Mouse (Mus musculus) liver, embryonic 12.5 days (tissue): ENCODE data around the gene Ccdc22. TPM values are rescaled to one million over a fixed set of nuclear protein-coding genes. Genes with fewer than 3 reads are reported as not detected.

ENCODE experiments used
- ATAC-seq: fragments of 200-750 bp; cut with Nextera tagmentation; 2 replicates; pipeline ENCODE4 v1.8.0; 2017; ENCODE audit warnings: moderate number of reproducible peaks, mild to moderate bottlenecking, moderate library complexity
- H3K27ac ChIP-seq: fragments of 300-500 bp; sonication (generic); 2 replicates; pipeline ENCODE4 v1.5.1; 2016; ENCODE audit warnings: mild to moderate bottlenecking
- H3K27me3 ChIP-seq: fragments of 300-500 bp; sonication (generic); replicated peaks from 2 replicates; pipeline ENCODE4 v1.6.1; 2016; ENCODE audit warnings: mild to moderate bottlenecking, moderate library complexity
- H3K36me3 ChIP-seq: fragments of 300-500 bp; sonication (generic); 2 replicates; pipeline ENCODE4 v1.6.1; 2016; ENCODE audit warnings: mild to moderate bottlenecking, moderate library complexity
- H3K4me1 ChIP-seq: fragments of 300-500 bp; sonication (generic); 2 replicates; pipeline ENCODE4 v1.6.1; 2016
- H3K4me2 ChIP-seq: fragments of 300-500 bp; sonication (generic); 2 replicates; pipeline ENCODE4 v1.6.1; 2016; ENCODE audit warnings: mild to moderate bottlenecking, moderate library complexity
- H3K4me3 ChIP-seq: fragments of 300-500 bp; sonication (generic); 2 replicates; pipeline ENCODE4 v1.5.1; 2016; ENCODE audit warnings: mild to moderate bottlenecking, moderate library complexity
- H3K9ac ChIP-seq: fragments of 300-500 bp; sonication (generic); 2 replicates; pipeline ENCODE4 v1.6.1; 2016; ENCODE audit warnings: mild to moderate bottlenecking, moderate library complexity
- H3K9me3 ChIP-seq: fragments of 300-500 bp; sonication (generic); replicated peaks from 2 replicates; pipeline ENCODE4 v1.6.1; 2016; ENCODE audit warnings: mild to moderate bottlenecking, moderate library complexity
- WGBS: fragments of 180-500 bp; shearing (Covaris S2); methylation state at CpG from one replicate; pipeline ENCODE4 v1.1.7; 2016; ENCODE audit not compliant: insufficient replicate concordance; 5-methylcytosine and 5-hydroxymethylcytosine counted together
- polyA plus RNA-seq: library from polyadenylated mRNA; unstranded; fragments of >200 nt; fragmentation: Nextera tagmentation; extraction: Ambion mirVana; gene quantifications from 2 replicates; pipeline ENCODE4 v1.2.1, GENCODE M21; 2016

The Ccdc22 gene
- polyA plus RNA-seq, 1 experiment from 2014 or later: 26.1 TPM

DNA sequence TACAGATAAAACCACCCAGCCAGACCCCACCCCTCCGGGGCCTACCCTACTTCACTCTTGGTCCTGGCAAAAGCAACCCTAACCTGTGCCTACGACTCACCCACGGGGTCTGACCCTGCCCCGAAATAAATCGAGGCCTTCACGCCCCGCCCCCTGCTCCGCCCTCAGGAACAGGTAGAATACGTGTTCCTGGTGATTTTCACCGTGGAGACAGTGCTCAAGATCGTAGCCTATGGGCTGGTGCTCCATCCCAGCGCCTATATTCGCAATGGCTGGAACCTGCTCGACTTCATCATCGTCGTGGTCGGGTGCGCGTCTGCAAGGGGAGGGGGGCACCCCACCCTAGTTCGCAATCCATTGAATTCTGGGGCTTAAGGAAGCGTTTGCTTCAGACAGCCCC, 4.7 kb upstream of the Ccdc22 start:
- 11% methylated on average over 20 of the region's 21 CpGs for whole genome bisulfite sequencing
- H3K4me2 ChIP-seq: peak overlapping the region; percentile 51
- H3K9ac ChIP-seq: no peak overlapping the region
- no peaks in the 10 kb centered on the region for H3K4me1 ChIP-seq
- no peak overlapping the region for H3K27ac ChIP-seq
- H3K36me3 ChIP-seq: no peaks in the 10 kb centered on the region
- no peak for ATAC-seq
- peaks cover 40% of the 10 kb centered on the region for H3K27me3 ChIP-seq
- no peaks in the 10 kb centered on the region for H3K9me3 ChIP-seq
- H3K4me3 ChIP-seq: peak overlapping the region; percentile 21; the same call in 1 of the 2 replicates

DNA sequence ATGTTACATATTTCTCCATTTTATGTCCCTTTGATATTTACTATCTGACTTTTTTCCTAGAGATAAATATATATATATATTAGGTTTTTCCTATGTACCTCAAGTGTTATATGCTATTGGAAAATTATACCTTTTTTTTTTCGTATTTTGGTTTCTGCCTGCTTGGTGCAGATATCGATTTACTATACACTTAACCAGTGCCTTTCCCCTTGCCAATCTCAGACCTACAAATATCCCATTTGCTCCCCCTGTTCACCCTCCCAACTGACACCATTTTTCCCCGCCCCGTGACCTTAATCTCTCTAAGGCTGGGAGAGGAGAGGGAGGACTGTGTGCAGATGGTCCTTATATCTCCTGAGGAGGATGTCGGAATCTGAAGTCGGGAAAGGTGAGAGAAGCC, 1.5 kb upstream of the Ccdc22 start, which contains the start of gene Cacna1f:
TSS of gene Cacna1f (plus strand) at position 301 of the 400 bp plus-strand sequence.
- ATAC-seq: no peak
- Histone ChIP-seq H3K27ac (no peak within 1 kb of the TSS), H3K4me2 (peak within 1 kb of the TSS; percentile 72; the same call in 1 of the 2 replicates), H3K27me3 (peaks cover 39% of the 10 kb centered on the region), H3K4me1 (peaks cover 11% of the 10 kb centered on the region), H3K4me3 (no peak within 1 kb of the TSS), H3K9ac (no peak within 1 kb of the TSS), H3K36me3 (peaks cover 6% of the 10 kb centered on the region; the same call in 1 of the 2 replicates), H3K9me3 (no peaks in the 10 kb centered on the region)
- WGBS: 56% methylated on average over 6 of the region's 6 CpGs

DNA sequence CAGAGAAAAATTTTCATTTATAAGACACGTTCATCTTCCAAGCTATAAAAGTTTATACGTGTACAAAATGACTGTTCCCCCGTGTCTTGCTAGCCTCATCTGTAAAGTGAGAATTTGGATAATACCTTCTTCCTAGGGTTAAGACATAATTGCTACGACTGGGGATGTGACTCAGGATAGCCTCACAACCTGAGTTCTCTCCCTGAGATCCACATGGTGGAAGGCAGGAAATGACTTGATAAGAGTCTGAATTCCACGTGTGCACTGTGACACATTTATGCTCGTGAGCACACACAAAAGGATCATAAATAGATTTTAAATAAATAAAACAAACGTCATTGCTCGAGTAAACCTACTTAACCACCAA, 241 bp upstream of the Ccdc22 start:
- no peaks in the 10 kb centered on the region for H3K9me3 ChIP-seq
- H3K36me3 ChIP-seq: peaks cover 7% of the 10 kb centered on the region; the same call in 1 of the 2 replicates
- peaks cover 26% of the 10 kb centered on the region for H3K27me3 ChIP-seq
- 32% methylated on average over 8 of the region's 8 CpGs for WGBS
- no peak overlapping the region for H3K9ac ChIP-seq
- peak overlapping the region; percentile 72 for H3K4me2 ChIP-seq
- no peak overlapping the region; the same call in 1 of the 2 replicates for H3K4me3 ChIP-seq
- ATAC-seq: peak; percentile 17; the same call in 1 of the 2 replicates
- peaks cover 11% of the 10 kb centered on the region for H3K4me1 ChIP-seq
- no peak overlapping the region for H3K27ac ChIP-seq

DNA sequence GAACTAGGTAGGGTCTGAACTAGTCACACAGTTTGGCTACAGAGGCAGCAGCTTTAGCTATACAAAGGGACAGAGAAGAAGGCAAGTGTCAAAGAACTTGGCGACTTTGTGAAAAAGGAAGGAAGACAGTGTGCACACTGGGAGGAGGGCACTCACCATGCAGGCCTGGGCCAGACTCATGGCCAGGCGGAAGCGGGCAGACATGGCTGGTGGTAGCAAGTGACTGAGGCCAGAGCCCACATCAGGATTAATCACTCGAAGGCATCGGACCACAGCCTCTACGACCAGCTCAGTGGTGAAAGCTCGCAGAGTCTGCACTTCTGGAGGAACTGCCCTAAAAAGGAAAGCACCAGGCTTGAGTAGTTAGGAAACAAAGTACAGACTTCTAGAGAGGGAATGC, 1.3 kb downstream of the Ccdc22 start:
- peaks cover 16% of the 10 kb centered on the region for H3K27me3 ChIP-seq

DNA sequence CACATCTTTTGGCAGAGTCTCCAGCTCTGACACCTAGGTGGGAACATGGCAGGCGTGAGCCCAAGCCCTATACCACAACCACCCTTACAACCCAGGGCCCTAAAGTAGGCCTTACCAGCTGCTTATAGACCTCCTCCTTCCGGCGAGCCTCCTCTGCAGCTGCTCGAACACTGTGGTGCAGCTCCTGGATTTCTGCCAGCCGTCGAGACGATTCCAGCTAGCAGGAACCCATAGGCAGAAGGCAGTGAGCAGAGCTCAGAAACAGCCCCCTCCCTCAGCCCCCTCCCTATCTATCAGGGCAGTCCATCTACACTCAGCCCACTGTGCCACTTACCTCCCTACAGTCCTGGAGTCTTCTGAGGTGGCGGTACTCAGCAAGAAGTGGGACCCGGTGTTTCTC, 9.9 kb downstream of the Ccdc22 start:
- no peak for ATAC-seq
- H3K4me1 ChIP-seq: no peaks in the 10 kb centered on the region
- WGBS: 89% methylated on average over 9 of the region's 9 CpGs
- H3K4me2 ChIP-seq: no peak overlapping the region
- no peaks in the 10 kb centered on the region for H3K27me3 ChIP-seq
- H3K36me3 ChIP-seq: peaks cover 85% of the 10 kb centered on the region
- no peak overlapping the region for H3K9ac ChIP-seq
- H3K27ac ChIP-seq: no peak overlapping the region
- no peaks in the 10 kb centered on the region for H3K9me3 ChIP-seq
- H3K4me3 ChIP-seq: no peak overlapping the region

More for the DNA sequence above, 1.3 kb downstream of the Ccdc22 start:
- Histone ChIP-seq H3K9ac (no peak overlapping the region), H3K9me3 (no peaks in the 10 kb centered on the region), H3K4me3 (peak overlapping the region; percentile 59; the same call in 1 of the 2 replicates), H3K4me1 (peaks cover 11% of the 10 kb centered on the region), H3K36me3 (peaks cover 19% of the 10 kb centered on the region), H3K4me2 (peak overlapping the region; percentile 72), H3K27ac (no peak overlapping the region)
- no peak for ATAC-seq
- WGBS: 71% methylated on average over 7 of the region's 7 CpGs

DNA sequence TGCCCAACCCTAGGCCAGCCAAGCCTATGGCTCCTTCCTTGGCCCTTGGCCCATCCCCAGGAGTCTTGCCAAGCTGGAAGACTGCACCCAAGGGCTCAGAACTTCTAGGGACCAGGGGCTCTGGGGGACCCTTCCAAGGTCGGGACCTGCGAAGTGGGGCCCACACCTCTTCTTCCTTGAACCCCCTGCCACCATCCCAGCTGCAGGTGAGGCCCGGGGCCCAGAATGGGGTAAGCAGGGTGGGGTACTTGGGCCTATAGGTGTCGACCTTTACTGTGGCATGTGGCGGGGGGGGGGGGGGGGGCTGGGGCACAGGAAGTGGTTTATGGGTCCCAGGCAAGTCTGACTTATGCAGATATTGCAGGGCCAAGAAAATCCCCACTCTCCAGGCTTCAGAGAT, 19.0 kb downstream of the Ccdc22 start:
- no peaks in the 10 kb centered on the region for H3K27me3 ChIP-seq
- no peak overlapping the region for H3K4me2 ChIP-seq
- H3K4me3 ChIP-seq: no peak overlapping the region
- no peak overlapping the region for H3K9ac ChIP-seq
- H3K4me1 ChIP-seq: no peaks in the 10 kb centered on the region
- H3K9me3 ChIP-seq: no peaks in the 10 kb centered on the region
- WGBS: 77% methylated on average over 3 of the region's 5 CpGs
- no peak overlapping the region for H3K27ac ChIP-seq
- H3K36me3 ChIP-seq: peaks cover 16% of the 10 kb centered on the region
- no peak for ATAC-seq

DNA sequence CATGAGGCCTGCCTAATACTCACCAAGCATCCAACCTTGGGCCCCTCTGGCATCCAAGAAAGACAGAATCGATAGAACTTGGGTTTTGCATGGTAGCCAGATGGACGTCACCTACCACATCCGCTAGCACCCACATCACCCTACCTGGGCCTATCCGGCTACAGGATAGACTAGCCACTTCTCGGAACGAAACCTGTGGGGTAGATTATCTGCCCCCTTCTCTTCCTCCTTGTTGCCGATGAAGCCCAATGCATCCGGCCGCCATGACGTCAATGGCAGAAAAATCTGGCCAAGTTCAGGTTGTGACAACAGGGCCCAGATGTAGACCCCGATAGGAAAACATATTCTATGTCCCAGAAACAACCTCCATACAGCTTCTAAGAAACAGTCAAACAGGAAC, 21.4 kb downstream of the Ccdc22 start:
- Histone ChIP-seq H3K9ac (no peak overlapping the region), H3K4me2 (no peak overlapping the region), H3K9me3 (no peaks in the 10 kb centered on the region), H3K4me1 (no peaks in the 10 kb centered on the region), H3K27ac (no peak overlapping the region), H3K27me3 (no peaks in the 10 kb centered on the region), H3K36me3 (0 out of 2 replicates have a peak, but pooled peaks cover 4% of the 10 kb centered on the region), H3K4me3 (no peak overlapping the region)
- 81% methylated on average over 11 of the region's 11 CpGs for WGBS
- no peak for ATAC-seq

DNA sequence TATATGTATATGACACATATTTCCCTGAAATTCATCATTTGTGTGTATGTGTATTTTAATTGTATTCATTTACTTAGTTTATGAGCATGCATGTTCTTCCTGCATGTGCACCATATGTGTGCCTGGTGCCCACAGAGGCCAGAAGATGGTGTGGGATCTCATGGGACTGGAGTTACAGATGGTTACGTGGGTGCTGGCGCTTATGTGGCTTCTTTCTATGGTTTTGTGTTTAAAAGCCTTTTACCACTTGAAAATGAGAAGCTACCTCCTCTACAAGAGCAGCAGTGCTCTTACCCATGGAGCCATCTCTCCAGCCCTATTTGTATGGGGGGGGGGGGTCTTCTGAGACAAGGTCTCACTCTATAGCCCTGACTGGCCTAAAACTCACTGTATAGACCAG, 24.2 kb downstream of the Ccdc22 start:
- H3K27me3 ChIP-seq: no peaks in the 10 kb centered on the region
- no peak overlapping the region for H3K4me2 ChIP-seq
- H3K4me1 ChIP-seq: no peaks in the 10 kb centered on the region
- 0 out of 2 replicates have a peak, but pooled peaks cover 2% of the 10 kb centered on the region for H3K36me3 ChIP-seq
- no peaks in the 10 kb centered on the region for H3K9me3 ChIP-seq
- H3K9ac ChIP-seq: no peak overlapping the region
- WGBS: 85% methylated on average over 2 of the region's 2 CpGs
- no peak overlapping the region for H3K4me3 ChIP-seq
- no peak overlapping the region for H3K27ac ChIP-seq
- ATAC-seq: no peak

DNA sequence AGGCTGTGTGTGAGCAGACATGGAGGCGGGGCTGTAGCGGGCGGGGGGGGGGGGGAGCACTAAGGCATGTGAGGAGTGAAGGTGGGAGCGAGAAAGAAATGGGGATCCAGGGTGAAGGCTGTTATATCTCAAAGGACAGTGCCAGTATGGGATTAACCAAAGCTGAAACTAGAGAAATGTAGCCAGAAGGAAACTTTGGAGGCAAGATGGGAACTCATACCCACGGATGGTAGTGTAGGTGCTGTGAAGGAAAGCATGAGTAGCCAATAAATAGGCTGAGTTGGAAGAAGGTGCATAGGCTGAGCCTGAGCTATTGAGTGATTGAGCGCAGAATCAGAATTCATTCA, 30.5 kb downstream of the Ccdc22 start:
- 0 out of 2 replicates have a peak overlapping the region, but pooled peaks have one; percentile 22 for H3K9ac ChIP-seq
- 27% methylated on average over 2 of the region's 6 CpGs for WGBS

DNA sequence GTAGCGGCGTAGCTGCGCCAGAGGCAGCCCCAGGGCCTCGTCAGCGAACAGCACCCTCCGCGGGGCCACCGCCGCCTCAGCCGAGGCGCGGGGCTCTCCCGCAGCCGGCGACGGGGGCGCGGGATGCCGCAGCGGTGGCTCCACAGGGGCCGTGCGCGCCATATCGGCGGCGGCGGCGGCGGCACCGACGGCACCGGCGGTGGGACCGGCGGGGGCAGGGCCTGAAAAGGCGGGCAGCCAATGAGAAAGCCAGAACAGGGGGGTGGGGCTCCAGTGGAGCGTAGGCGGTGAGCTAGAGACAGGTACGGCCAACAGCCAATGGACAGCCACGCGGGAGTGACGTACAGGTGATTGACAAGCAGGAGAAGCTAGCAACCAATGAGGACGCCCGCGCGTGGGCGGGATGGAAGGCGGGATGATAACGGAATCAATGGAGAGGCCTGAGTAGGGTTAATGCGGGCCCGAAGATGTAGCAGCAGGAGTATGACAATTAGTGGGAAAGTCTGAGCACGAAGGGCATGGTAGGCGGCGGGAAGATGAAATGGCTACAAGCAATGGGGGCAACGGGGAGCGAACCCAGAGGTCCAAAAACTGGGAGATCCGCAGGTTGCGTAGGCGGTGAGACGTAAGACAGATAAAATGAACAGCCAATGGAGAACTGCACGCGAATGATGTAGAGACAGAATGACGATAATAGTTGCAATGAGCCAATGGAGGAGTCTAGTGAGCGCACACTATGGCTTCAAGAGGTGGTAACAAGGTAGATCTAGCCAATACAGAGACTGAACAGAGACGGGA, 31.0 kb downstream of the Ccdc22 start, which contains the start of gene Ppp1r3f:
TSS of gene Ppp1r3f (minus strand) at position 197 of the 798 bp plus-strand sequence.
- 9% methylated on average over 46 of the region's 65 CpGs for WGBS
- no peaks in the 10 kb centered on the region for H3K9me3 ChIP-seq
- H3K9ac ChIP-seq: peak within 1 kb of the TSS; percentile 80
- peaks cover 42% of the 10 kb centered on the region for H3K4me1 ChIP-seq
- no peaks in the 10 kb centered on the region for H3K27me3 ChIP-seq
- no peaks in the 10 kb centered on the region for H3K36me3 ChIP-seq
- peak within 1 kb of the TSS; percentile 85 for H3K4me2 ChIP-seq
- peak within 1 kb of the TSS; percentile 76 for H3K4me3 ChIP-seq
- peak within 1 kb of the TSS; percentile 86 for H3K27ac ChIP-seq
- ATAC-seq: peak; percentile 96

More for the DNA sequence above, 30.5 kb downstream of the Ccdc22 start:
- no peak for ATAC-seq
- peak overlapping the region; percentile 85 for H3K4me2 ChIP-seq
- no peaks in the 10 kb centered on the region for H3K9me3 ChIP-seq
- H3K27ac ChIP-seq: peak overlapping the region; percentile 70
- H3K27me3 ChIP-seq: no peaks in the 10 kb centered on the region
- peak overlapping the region; percentile 76 for H3K4me3 ChIP-seq
- no peaks in the 10 kb centered on the region for H3K36me3 ChIP-seq
- peaks cover 42% of the 10 kb centered on the region for H3K4me1 ChIP-seq

DNA sequence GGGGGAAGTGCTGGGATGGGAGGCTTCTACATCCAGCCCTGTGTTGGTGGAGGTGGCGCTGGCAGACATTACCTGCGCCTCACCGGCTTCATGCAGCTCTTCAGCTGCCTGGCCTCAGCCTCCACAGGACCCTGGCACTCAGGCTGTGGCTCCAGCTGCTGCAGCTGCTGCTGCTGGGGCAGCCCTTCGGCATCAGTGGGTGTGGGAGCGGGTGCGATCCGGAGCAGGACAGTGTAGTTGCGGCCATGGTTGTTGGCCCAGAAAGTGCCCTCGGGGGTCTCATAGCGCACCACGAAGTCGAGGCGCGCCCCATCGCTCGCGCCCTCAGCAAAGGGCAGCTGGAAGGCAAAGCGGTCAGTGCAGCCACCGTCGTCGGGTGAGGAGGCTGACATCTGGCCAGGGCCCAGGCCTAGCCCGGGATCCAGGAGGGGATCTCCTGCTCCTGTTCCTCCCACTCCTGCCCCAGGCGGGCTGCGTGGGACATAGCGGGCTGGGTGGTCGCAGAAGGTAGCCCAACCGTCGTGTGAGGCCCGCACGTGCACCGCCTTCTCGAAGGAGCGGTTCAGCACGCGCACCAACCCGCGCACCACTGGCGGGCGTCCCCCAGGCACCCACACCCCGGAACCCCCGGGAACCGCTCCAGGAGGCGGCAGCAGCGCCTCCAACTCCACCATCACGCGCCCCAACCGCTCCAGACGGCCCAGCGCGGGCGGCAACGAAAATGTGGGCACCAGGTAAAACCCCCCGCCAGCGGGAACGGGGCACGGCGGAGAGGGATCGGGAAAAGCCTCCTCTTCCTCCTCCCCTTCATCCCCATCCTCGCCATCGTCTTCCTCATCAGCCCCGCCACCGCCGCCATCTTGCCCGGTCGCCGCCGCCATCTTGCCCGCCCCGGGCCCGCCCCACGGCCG, 31.9 kb downstream of the Ccdc22 start, which contains the start of gene Foxp3:
TSS of gene Foxp3 (plus strand) at position 469 of the 911 bp plus-strand sequence.
- H3K9ac ChIP-seq: peak within 1 kb of the TSS; percentile 80
- peaks cover 42% of the 10 kb centered on the region for H3K4me1 ChIP-seq
- peak within 1 kb of the TSS; percentile 76 for H3K4me3 ChIP-seq
- no peaks in the 10 kb centered on the region for H3K36me3 ChIP-seq
- H3K27ac ChIP-seq: peak within 1 kb of the TSS; percentile 86
- H3K4me2 ChIP-seq: peak within 1 kb of the TSS; percentile 85
- H3K27me3 ChIP-seq: no peaks in the 10 kb centered on the region
- no peaks in the 10 kb centered on the region for H3K9me3 ChIP-seq
- ATAC-seq: peak; percentile 46
- 27% methylated on average over 42 of the region's 72 CpGs for WGBS
